Mouse (Mus musculus) testis, adult 2 months (tissue): ENCODE measurements around the gene Pomgnt2.

Experiments
- CTCF ChIP-seq: fragments of 200-500 bp; IDR thresholded peaks from 2 replicates; pipeline ENCODE4 v1.5.1; 2012; ENCODE audit warnings: low read depth, mild to moderate bottlenecking, inconsistent platforms, low read length, moderate library complexity; ENCODE audit not compliant: control insufficient read depth, insufficient read depth, insufficient replicate concordance
- POLR2A ChIP-seq: fragments of 200-500 bp; IDR thresholded peaks from 2 replicates; pipeline ENCODE4 v1.6.1; 2012; ENCODE audit warnings: low read depth, mild to moderate bottlenecking, inconsistent platforms, low read length, moderate library complexity; ENCODE audit not compliant: control insufficient read depth

DNA sequence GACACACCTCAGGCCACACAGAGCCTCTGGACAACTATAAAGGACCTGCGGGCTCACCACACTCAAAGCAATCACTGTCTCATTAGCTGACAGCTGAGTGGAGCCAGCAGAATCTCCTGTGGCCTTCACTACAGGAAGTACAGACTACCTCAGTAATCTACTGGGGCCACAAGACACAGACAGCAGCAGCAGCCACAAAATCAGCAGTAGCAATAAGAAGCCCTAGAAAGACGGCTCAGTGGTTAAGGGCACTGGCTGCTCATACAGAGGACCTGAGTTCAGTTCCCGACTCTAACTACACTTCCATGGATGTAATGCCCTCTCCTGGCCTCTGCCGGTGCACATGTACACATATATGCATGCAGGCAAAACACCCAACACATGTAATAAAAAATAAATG lies 23.4 kb upstream of the Pomgnt2 start:
- TF ChIP-seq CTCF: no peak
- TF ChIP-seq POLR2A: no peak
